Mouse (Mus musculus): ENCODE measurements around the gene Tmem247. TPM values are rescaled to one million over a fixed set of nuclear protein-coding genes. Genes with fewer than 3 reads are reported as not detected.

Gene Tmem247
- total RNA-seq, 2 experiments from 2014 or later, result not detected

GRCm38 (mm10) chr17:86962894-86963585, 45.9 kb downstream of the Tmem247 start, which contains the start of gene Rhoq:
TSS of gene Rhoq (plus strand) at chr17:86963082.
- peak; percentile 85 to 94 for DNase-seq (ENCODE audit: low spot score in 2 of 2)

GRCm38 (mm10) chr17:86963586-86963902, 46.4 kb downstream of the Tmem247 start:
- no peak for DNase-seq (ENCODE audit: low spot score in 2 of 2)

GRCm38 (mm10) chr17:86964041-86964440, 46.9 kb downstream of the Tmem247 start:
- DNase-seq (ENCODE audit: low spot score in 2 of 2), result no peak

- DNase-seq (ENCODE audit: low spot score in 2 of 2), result peak; percentile 39 to 48
Measured at GRCm38 (mm10) chr17:86964502-86964901, 47.4 kb downstream of the Tmem247 start.

GRCm38 (mm10) chr17:86965121-86965520, 48.0 kb downstream of the Tmem247 start:
- no peak for DNase-seq (ENCODE audit: low spot score in 2 of 2)

- no peak for DNase-seq (ENCODE audit: low spot score in 2 of 2)
Measured at GRCm38 (mm10) chr17:86966040-86966439, 48.9 kb downstream of the Tmem247 start.

- no peak for DNase-seq (ENCODE audit: low spot score in 2 of 2)
Measured at GRCm38 (mm10) chr17:86967048-86967447, 49.9 kb downstream of the Tmem247 start.

GRCm38 (mm10) chr17:86967536-86968525, 50.7 kb downstream of the Tmem247 start:
- peak in 1 of 2 experiments; percentile 22 for DNase-seq (ENCODE audit: low spot score in 2 of 2)

- no peak for DNase-seq (ENCODE audit: low spot score in 2 of 2)
Measured at GRCm38 (mm10) chr17:86968581-86968980, 51.4 kb downstream of the Tmem247 start.

GRCm38 (mm10) chr17:86969582-86969981, 52.4 kb downstream of the Tmem247 start:
- DNase-seq (ENCODE audit: low spot score in 2 of 2), result no peak

GRCm38 (mm10) chr17:86970026-86970750, 53.0 kb downstream of the Tmem247 start:
- no peak for DNase-seq (ENCODE audit: low spot score in 2 of 2)

GRCm38 (mm10) chr17:86971036-86971435, 53.9 kb downstream of the Tmem247 start:
- no peak for DNase-seq (ENCODE audit: low spot score in 2 of 2)

- DNase-seq (ENCODE audit: low spot score in 2 of 2), result no peak
Measured at GRCm38 (mm10) chr17:86971860-86972259, 54.7 kb downstream of the Tmem247 start.

Other genes starting within 250 kb of the Tmem247 start
- 100 to 1,000 TPM; 176 to 200 TPM for gene Epas1, start 163.6 kb upstream of the Tmem247 start, total RNA-seq (2021)
- gene Atp6v1e2, start 30.5 kb downstream of the Tmem247 start, total RNA-seq (2021), result not detected
- gene Rhoq, start 45.7 kb downstream of the Tmem247 start, total RNA-seq (2021), result 100 to 1,000 TPM; 106 to 145 TPM
- 10 to 100 TPM; 14.1 to 14.9 TPM for gene Pigf, start 108.1 kb downstream of the Tmem247 start, total RNA-seq (2021)
- gene Cript, start 108.2 kb downstream of the Tmem247 start, total RNA-seq (2021), result 10 to 100 TPM; 67.8 to 69.8 TPM
- 10 to 100 TPM; 71.3 to 76.9 TPM for gene Socs5, start 190.3 kb downstream of the Tmem247 start, total RNA-seq (2021)